Mouse (Mus musculus) midbrain, embryonic 13.5 days (tissue): ENCODE results near the gene Slc7a8. TPM values are rescaled to one million over a fixed set of nuclear protein-coding genes. Genes with fewer than 3 reads are reported as not detected.

Experiments used
- ATAC-seq: fragments of 200-750 bp; cut with Nextera tagmentation; 2 replicates; pipeline ENCODE4 v1.8.0; 2017; ENCODE audit warnings: mild to moderate bottlenecking, moderate TSS enrichment, moderate library complexity
- H3K27ac ChIP-seq: fragments of 300-500 bp; sonication (generic); 2 replicates; pipeline ENCODE4 v1.5.1; 2015; ENCODE audit warnings: inconsistent platforms, mild to moderate bottlenecking, moderate library complexity
- H3K27me3 ChIP-seq: fragments of 300-500 bp; sonication (generic); 2 replicates; pipeline ENCODE4 v1.6.1; 2015; ENCODE audit warnings: mild to moderate bottlenecking, inconsistent platforms
- H3K36me3 ChIP-seq: fragments of 300-500 bp; sonication (generic); 2 replicates; pipeline ENCODE4 v1.6.1; 2015; ENCODE audit warnings: mild to moderate bottlenecking, inconsistent platforms
- H3K4me1 ChIP-seq: fragments of 300-500 bp; sonication (generic); replicated peaks from 2 replicates; pipeline ENCODE4 v1.6.1; 2015; ENCODE audit warnings: inconsistent platforms
- H3K4me2 ChIP-seq: fragments of 300-500 bp; sonication (generic); replicated peaks from 2 replicates; pipeline ENCODE4 v1.6.1; 2015; ENCODE audit warnings: moderate library complexity, mild to moderate bottlenecking, inconsistent platforms
- H3K4me3 ChIP-seq: fragments of 300-500 bp; sonication (generic); replicated peaks from 2 replicates; pipeline ENCODE4 v1.5.1; 2015; ENCODE audit warnings: mild to moderate bottlenecking, inconsistent platforms
- H3K9ac ChIP-seq: fragments of 300-500 bp; sonication (generic); replicated peaks from 2 replicates; pipeline ENCODE4 v1.6.1; 2015; ENCODE audit warnings: mild to moderate bottlenecking, inconsistent platforms
- H3K9me3 ChIP-seq: fragments of 300-500 bp; sonication (generic); 2 replicates; pipeline ENCODE4 v1.6.1; 2016; ENCODE audit warnings: mild to moderate bottlenecking, inconsistent platforms
- WGBS: fragments of 180-500 bp; shearing (Covaris S2); methylation state at CpG from one replicate; pipeline ENCODE4 v1.1.7; 2015; 5-methylcytosine and 5-hydroxymethylcytosine counted together
- polyA plus RNA-seq: library from polyadenylated mRNA; unstranded; fragments of >200 nt; fragmentation: Nextera tagmentation; extraction: Ambion mirVana; gene quantifications from 2 replicates; pipeline ENCODE4 v1.2.1, GENCODE M21; 2015

Slc7a8 gene
- polyA plus RNA-seq, 1 experiment from 2014 or later, result 4.6 TPM

- H3K4me2 ChIP-seq, result no peak overlapping the region
- 0 out of 2 replicates have a peak overlapping the region, but pooled peaks have one; percentile 16 for H3K9ac ChIP-seq
- H3K27ac ChIP-seq, result no peak overlapping the region
- no peaks in the 10 kb centered on the region for H3K36me3 ChIP-seq
- H3K4me1 ChIP-seq, result no peaks in the 10 kb centered on the region
- ATAC-seq, result no peak
- 54% methylated on average over 17 of the region's 17 CpGs for WGBS
- H3K27me3 ChIP-seq, result 0 out of 2 replicates have a peak, but pooled peaks cover 5% of the 10 kb centered on the region
- no peak overlapping the region for H3K4me3 ChIP-seq
- no peaks in the 10 kb centered on the region for H3K9me3 ChIP-seq
Measured at GRCm38 (mm10) chr14:54706589-54707320, 75.0 kb downstream of the Slc7a8 start.

DNA sequence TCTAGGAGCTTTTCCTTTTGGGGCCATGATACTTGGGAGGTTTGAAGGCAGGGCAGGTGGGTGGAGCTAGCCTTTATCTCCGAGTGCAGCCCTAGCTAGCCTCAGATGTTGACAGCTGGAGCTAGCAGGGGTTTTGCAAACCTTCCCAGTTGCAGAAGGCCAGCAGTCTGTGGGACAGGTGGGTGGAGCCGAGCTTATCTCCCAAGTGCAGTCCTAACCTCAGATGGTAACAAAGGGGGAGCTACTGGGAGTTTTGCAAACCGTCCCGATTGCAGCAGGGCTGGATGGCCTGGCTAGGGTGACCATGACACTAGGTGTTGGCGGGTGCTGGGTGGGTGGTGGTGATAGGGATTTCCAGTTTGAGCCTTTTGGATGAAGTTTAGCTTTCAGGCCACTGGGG, 75.9 kb downstream of the Slc7a8 start:
- H3K9me3 ChIP-seq, result no peaks in the 10 kb centered on the region
- no peak overlapping the region for H3K27ac ChIP-seq
- WGBS, result 65% methylated on average over 5 of the region's 5 CpGs
- no peaks in the 10 kb centered on the region for H3K36me3 ChIP-seq
- H3K4me3 ChIP-seq, result no peak overlapping the region
- no peak for ATAC-seq
- H3K9ac ChIP-seq, result no peak overlapping the region
- H3K4me1 ChIP-seq, result no peaks in the 10 kb centered on the region
- H3K4me2 ChIP-seq, result no peak overlapping the region
- H3K27me3 ChIP-seq, result 0 out of 2 replicates have a peak, but pooled peaks cover 5% of the 10 kb centered on the region

- H3K4me2 ChIP-seq, result no peak overlapping the region
- ATAC-seq, result no peak
- 73% methylated on average over 10 of the region's 10 CpGs for WGBS
Measured at GRCm38 (mm10) chr14:54703207-54703606, 78.5 kb downstream of the Slc7a8 start.

DNA sequence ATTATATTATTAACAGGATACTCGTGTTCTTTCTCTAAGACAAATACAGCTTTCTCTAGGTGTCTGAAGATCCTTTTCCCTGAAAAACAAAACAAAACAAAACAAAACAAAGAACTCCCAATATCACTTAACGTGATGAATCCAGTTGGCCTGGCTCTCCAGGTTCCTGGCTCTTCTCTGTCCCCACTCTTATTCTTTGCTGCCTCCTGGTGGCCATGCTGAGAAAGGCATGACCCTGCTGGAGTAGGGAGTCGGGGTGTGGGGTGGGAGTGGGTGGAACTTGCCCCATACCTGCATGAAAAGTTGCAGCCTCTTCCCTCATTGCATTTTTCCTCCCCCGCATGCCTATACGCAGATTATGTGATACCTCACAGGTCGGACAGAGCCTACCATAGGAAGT, 80.4 kb downstream of the Slc7a8 start:
- no peaks in the 10 kb centered on the region for H3K36me3 ChIP-seq
- ATAC-seq, result no peak
- H3K9ac ChIP-seq, result no peak overlapping the region
- WGBS, result 15% methylated on average over 6 of the region's 6 CpGs
- no peaks in the 10 kb centered on the region for H3K4me1 ChIP-seq
- H3K27ac ChIP-seq, result no peak overlapping the region
- H3K4me2 ChIP-seq, result no peak overlapping the region
- no peaks in the 10 kb centered on the region for H3K9me3 ChIP-seq
- 0 out of 2 replicates have a peak, but pooled peaks cover 5% of the 10 kb centered on the region for H3K27me3 ChIP-seq
- no peak overlapping the region for H3K4me3 ChIP-seq

More at GRCm38 (mm10) chr14:54703207-54703606, 78.5 kb downstream of the Slc7a8 start:
- Histone ChIP-seq H3K27ac (no peak overlapping the region), H3K9ac (no peak overlapping the region), H3K4me3 (no peak overlapping the region), H3K4me1 (no peaks in the 10 kb centered on the region), H3K9me3 (no peaks in the 10 kb centered on the region), H3K36me3 (no peaks in the 10 kb centered on the region), H3K27me3 (0 out of 2 replicates have a peak, but pooled peaks cover 5% of the 10 kb centered on the region)

- Histone ChIP-seq H3K4me2 (no peak overlapping the region), H3K27me3 (0 out of 2 replicates have a peak, but pooled peaks cover 5% of the 10 kb centered on the region), H3K4me1 (no peaks in the 10 kb centered on the region), H3K27ac (no peak overlapping the region), H3K36me3 (peaks cover 5% of the 10 kb centered on the region; the same call in 1 of the 2 replicates), H3K4me3 (no peak overlapping the region), H3K9ac (no peak overlapping the region), H3K9me3 (no peaks in the 10 kb centered on the region)
- WGBS, result 57% methylated on average over 3 of the region's 3 CpGs
- no peak for ATAC-seq
Measured at GRCm38 (mm10) chr14:54699586-54699985, 82.2 kb downstream of the Slc7a8 start.

DNA sequence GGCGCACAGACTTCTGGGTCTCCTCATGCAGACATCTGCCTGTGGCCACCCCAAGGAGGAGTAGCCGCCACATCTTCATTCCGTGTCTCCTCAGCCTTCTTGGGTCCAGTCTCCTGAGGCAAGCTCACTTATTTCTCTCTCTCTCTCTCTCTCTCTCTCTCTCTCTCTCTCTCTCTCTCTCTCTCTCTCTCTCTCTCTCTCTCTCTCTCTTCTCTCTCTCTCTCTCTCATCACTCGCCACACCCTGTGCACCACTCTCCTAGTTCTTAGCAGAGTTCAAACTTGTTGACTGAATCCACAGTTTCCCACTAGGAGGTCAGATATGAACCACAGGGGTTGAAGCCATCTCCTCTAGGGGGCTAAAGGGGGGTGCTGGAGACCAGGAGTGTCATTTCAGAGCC, 83.0 kb downstream of the Slc7a8 start, which contains the start of gene Gm29776:
TSS of gene Gm29776 (minus strand) at position 101 of the 400 bp plus-strand sequence.
- Histone ChIP-seq H3K4me2 (no peak within 1 kb of the TSS), H3K9me3 (no peaks in the 10 kb centered on the region), H3K4me3 (no peak within 1 kb of the TSS), H3K27me3 (0 out of 2 replicates have a peak, but pooled peaks cover 5% of the 10 kb centered on the region), H3K4me1 (no peaks in the 10 kb centered on the region), H3K36me3 (peaks cover 8% of the 10 kb centered on the region; the same call in 1 of the 2 replicates), H3K9ac (no peak within 1 kb of the TSS; the same call in 1 of the 2 replicates), H3K27ac (no peak within 1 kb of the TSS)
- WGBS, result 64% methylated on average over 4 of the region's 4 CpGs
- no peak for ATAC-seq

- 95% methylated on average over 4 of the region's 4 CpGs for WGBS
Measured at GRCm38 (mm10) chr14:54696752-54697151, 85.0 kb downstream of the Slc7a8 start.

GRCm38 (mm10) chr14:54695042-54695441, 86.7 kb downstream of the Slc7a8 start:
- Histone ChIP-seq H3K4me2 (no peak overlapping the region), H3K36me3 (peaks cover 32% of the 10 kb centered on the region), H3K9me3 (no peaks in the 10 kb centered on the region), H3K27me3 (no peaks in the 10 kb centered on the region), H3K9ac (no peak overlapping the region), H3K4me3 (no peak overlapping the region), H3K27ac (no peak overlapping the region), H3K4me1 (no peaks in the 10 kb centered on the region)
- no peak for ATAC-seq
- WGBS, result 90% methylated on average over 6 of the region's 6 CpGs

More at GRCm38 (mm10) chr14:54696752-54697151, 85.0 kb downstream of the Slc7a8 start:
- no peaks in the 10 kb centered on the region for H3K4me1 ChIP-seq
- H3K4me2 ChIP-seq, result no peak overlapping the region
- no peaks in the 10 kb centered on the region for H3K9me3 ChIP-seq
- no peak for ATAC-seq
- H3K4me3 ChIP-seq, result no peak overlapping the region
- H3K27ac ChIP-seq, result no peak overlapping the region
- peaks cover 22% of the 10 kb centered on the region for H3K36me3 ChIP-seq
- no peaks in the 10 kb centered on the region for H3K27me3 ChIP-seq
- H3K9ac ChIP-seq, result no peak overlapping the region

DNA sequence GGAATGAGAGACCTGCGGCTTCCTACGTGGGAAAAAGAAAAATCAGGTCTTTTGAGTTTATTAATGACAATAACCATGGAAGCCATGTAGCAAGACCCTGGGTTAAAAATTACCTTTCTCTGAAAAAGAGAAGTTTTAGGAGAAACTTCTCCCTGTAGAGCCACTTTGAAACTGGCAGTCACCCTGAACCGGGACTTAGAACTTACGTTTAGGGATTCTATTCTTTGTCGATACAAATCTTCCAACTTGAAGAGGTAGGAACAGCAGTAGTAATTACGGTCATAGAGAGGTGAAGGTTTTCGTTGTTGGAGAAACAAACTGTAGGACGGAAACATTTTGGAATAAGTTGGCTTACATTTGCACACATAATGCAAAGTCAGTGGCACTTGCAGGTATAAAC, 94.5 kb downstream of the Slc7a8 start:
- 9% methylated on average over 8 of the region's 8 CpGs for WGBS
- peaks cover 48% of the 10 kb centered on the region for H3K4me1 ChIP-seq
- H3K36me3 ChIP-seq, result peaks cover 37% of the 10 kb centered on the region
- H3K27ac ChIP-seq, result peak overlapping the region; percentile 48; the same call in 1 of the 2 replicates
- peak overlapping the region; percentile 68 for H3K4me2 ChIP-seq
- H3K9me3 ChIP-seq, result no peaks in the 10 kb centered on the region
- peak overlapping the region; percentile 77 for H3K9ac ChIP-seq
- H3K4me3 ChIP-seq, result peak overlapping the region; percentile 74
- no peak for ATAC-seq
- H3K27me3 ChIP-seq, result no peaks in the 10 kb centered on the region

GRCm38 (mm10) chr14:54686522-54687143, 95.1 kb downstream of the Slc7a8 start, which contains the start of gene Acin1:
Gene Acin1, minus strand, starts transcription at chr14:54686931.
- 0% methylated on average over 44 of the region's 44 CpGs for WGBS
- peak; percentile 97 for ATAC-seq
- H3K4me2 ChIP-seq, result peak within 1 kb of the TSS; percentile 82
- peak within 1 kb of the TSS; percentile 95 for H3K27ac ChIP-seq
- H3K4me1 ChIP-seq, result peaks cover 48% of the 10 kb centered on the region
- H3K27me3 ChIP-seq, result no peaks in the 10 kb centered on the region
- H3K4me3 ChIP-seq, result peak within 1 kb of the TSS; percentile 74
- peaks cover 37% of the 10 kb centered on the region for H3K36me3 ChIP-seq
- no peaks in the 10 kb centered on the region for H3K9me3 ChIP-seq
- peak within 1 kb of the TSS; percentile 92 for H3K9ac ChIP-seq

DNA sequence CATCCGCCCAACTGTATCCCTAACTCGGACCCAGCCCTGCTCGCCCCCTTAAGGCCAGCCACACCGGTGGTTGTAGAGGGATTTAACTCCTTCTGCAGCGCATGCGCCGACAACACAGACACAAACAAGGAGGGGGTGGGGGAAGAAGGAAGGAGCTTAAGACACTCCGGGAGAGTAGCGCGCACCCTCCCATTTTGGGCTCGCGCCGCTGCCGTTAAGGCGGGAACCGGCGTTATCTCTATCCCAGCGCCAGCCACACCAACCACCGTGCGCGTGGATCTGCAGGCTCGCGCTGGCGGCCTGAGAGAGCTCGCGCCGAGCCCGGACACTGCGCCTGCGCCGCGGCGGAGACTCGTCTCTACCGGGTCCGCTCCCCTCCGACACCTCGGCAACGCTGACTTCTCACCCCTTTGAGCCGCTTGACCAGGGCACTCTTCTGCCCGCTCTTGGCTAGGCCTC, 95.7 kb downstream of the Slc7a8 start, which contains the start of gene 1700123O20Rik:
TSS of gene 1700123O20Rik (plus strand) at position 154 of the 459 bp plus-strand sequence.
- no peaks in the 10 kb centered on the region for H3K9me3 ChIP-seq

DNA sequence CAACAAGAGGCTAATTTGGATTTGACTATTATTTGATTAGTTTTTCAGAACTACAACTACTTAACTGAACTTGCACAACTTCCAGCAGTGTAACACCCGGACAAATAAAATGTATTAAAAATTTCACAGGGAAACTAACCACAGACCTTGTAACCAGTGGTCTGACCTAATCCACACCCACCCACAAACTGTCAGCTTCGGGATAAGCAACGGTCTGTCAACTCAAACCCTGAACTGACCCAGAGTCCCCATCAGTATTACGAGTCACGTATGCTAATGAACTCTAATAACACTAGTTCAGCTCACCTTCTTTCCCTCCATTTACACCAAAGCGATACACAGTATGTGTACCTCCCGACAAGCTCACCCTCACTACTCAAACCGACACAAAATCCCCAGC, 96.3 kb downstream of the Slc7a8 start:
- peak overlapping the region; percentile 82 for H3K4me2 ChIP-seq
- H3K27ac ChIP-seq, result peak overlapping the region; percentile 95
- H3K36me3 ChIP-seq, result peaks cover 38% of the 10 kb centered on the region
- no peaks in the 10 kb centered on the region for H3K9me3 ChIP-seq
- no peaks in the 10 kb centered on the region for H3K27me3 ChIP-seq
- 12% methylated on average over 8 of the region's 8 CpGs for WGBS
- H3K4me1 ChIP-seq, result peaks cover 48% of the 10 kb centered on the region
- peak overlapping the region; percentile 74 for H3K4me3 ChIP-seq
- peak overlapping the region; percentile 92 for H3K9ac ChIP-seq
- peak; percentile 5 for ATAC-seq

More for the DNA sequence above, 95.7 kb downstream of the Slc7a8 start, which contains the start of gene 1700123O20Rik:
- peak within 1 kb of the TSS; percentile 82 for H3K4me2 ChIP-seq
- no peaks in the 10 kb centered on the region for H3K27me3 ChIP-seq
- H3K4me3 ChIP-seq, result peak within 1 kb of the TSS; percentile 74
- ATAC-seq, result peak; percentile 74
- peak within 1 kb of the TSS; percentile 95 for H3K27ac ChIP-seq
- peaks cover 48% of the 10 kb centered on the region for H3K4me1 ChIP-seq
- peak within 1 kb of the TSS; percentile 92 for H3K9ac ChIP-seq
- under 1% methylated on average over 29 of the region's 41 CpGs for WGBS
- peaks cover 40% of the 10 kb centered on the region for H3K36me3 ChIP-seq
